Mouse (Mus musculus): ENCODE measurements at regions not wholly inside any gene's neighbourhood (a gene's known extent, or its start where the extent isn't known, plus 50 kb on each side); places are given as distances from the start of the nearest gene placed in this dataset.

DNA sequence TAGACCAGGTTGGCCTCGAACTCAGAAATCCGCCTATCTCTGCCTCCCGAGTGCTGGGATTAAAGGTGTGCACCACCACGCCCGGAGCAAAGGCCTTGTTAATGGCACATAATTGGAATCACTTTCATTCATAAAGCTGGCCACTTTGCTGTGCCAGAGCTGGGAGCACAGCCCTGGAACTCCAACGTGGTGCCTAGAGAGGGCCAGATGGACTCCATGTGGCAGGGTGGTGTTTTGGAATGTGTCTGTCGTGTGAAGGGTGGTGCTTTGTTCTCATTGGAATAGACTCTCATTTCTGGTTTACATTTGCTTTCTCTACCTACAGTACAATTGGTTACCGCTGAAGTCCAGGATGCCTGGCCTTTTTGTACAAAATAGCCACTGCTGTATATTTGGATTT lies 150.2 kb downstream of the Cartpt start:
- TF ChIP-seq CTCF (conservative IDR thresholded peaks at IDR 0.05; ENCODE audit: insufficient read depth, insufficient read length, low read depth, low read length) = no peak
- no peak for TF ChIP-seq POLR2A (IDR thresholded peaks at IDR 0.05; ENCODE audit: low read depth, low read length)
